15 mouse cellular contexts compared by ENCODE assay signal in genomic region chr5:124220551-124220950, GRCm38 (mm10). TPM values are rescaled to one million over a fixed set of nuclear protein-coding genes. Genes with fewer than 3 reads are reported as not detected.
DNase-seq lines count a peak whose midpoint lies in the region; ATAC-seq and TF ChIP-seq lines count a peak whose summit lies in the region.
"Had no signal": no experiment of that assay in that cellular context is flagged by ENCODE, and none has a peak within 500 bp of the region (broad histone marks: within the 10 kb centered on the region; RNA-seq: fewer than 3 reads in every experiment).

No protein-coding gene starts in this region.

- H3K27ac ChIP-seq in heart, embryonic 13.5 days (replicated peaks) = peak overlapping the region; percentile 82
- H3K27ac ChIP-seq in liver, adult 2 months (replicated peaks; ENCODE audit: insufficient read depth, low read depth, low read length) = peak overlapping the region; percentile 79
- H3K27ac ChIP-seq in liver, embryonic 12.5 days = no peak overlapping the region
- 0 out of 2 replicates have a peak overlapping the region, but pooled peaks have one; percentile 30 for H3K27ac ChIP-seq in embryonic facial prominence, embryonic 10.5 days (replicated peaks)
- H3K27ac ChIP-seq: embryonic facial prominence, embryonic 13.5 days; forebrain, embryonic 12.5 days; midbrain, embryonic 10.5 days had no signal

- H3ac ChIP-seq in myocyte (ENCODE audit: control insufficient read depth, insufficient read length) = no peak overlapping the region

- peaks cover 99% of the 10 kb centered on the region for H3K4me1 ChIP-seq in heart, embryonic 13.5 days
- peaks cover 44% of the 10 kb centered on the region for H3K4me1 ChIP-seq in liver, adult 2 months (ENCODE audit: control insufficient read depth, insufficient read depth, low read length)
- H3K4me1 ChIP-seq in liver, embryonic 12.5 days = peaks cover 55% of the 10 kb centered on the region
- peaks cover 32% of the 10 kb centered on the region for H3K4me1 ChIP-seq in embryonic facial prominence, embryonic 10.5 days

- peaks cover 6% of the 10 kb centered on the region for H3K36me3 ChIP-seq in heart, embryonic 13.5 days
- H3K36me3 ChIP-seq in liver, adult 2 months (ENCODE audit: control insufficient read depth, insufficient read depth, low read length) = no peaks in the 10 kb centered on the region
- H3K36me3 ChIP-seq in liver, embryonic 12.5 days = peaks cover 8% of the 10 kb centered on the region
- 0 out of 2 replicates have a peak, but pooled peaks cover 2% of the 10 kb centered on the region for H3K36me3 ChIP-seq in embryonic facial prominence, embryonic 10.5 days (replicated peaks)
- H3K36me3 ChIP-seq in myocyte (ENCODE audit: control insufficient read depth, insufficient read depth) = no peaks in the 10 kb centered on the region
- H3K36me3 ChIP-seq: forebrain, embryonic 12.5 days had no signal

- 73% methylated on average over 5 of the region's 5 CpGs for WGBS in heart, embryonic 13.5 days
- 93% methylated on average over 5 of the region's 5 CpGs for WGBS in liver, adult 2 months
- WGBS in liver, embryonic 12.5 days (ENCODE audit: insufficient replicate concordance) = 79% methylated on average over 5 of the region's 5 CpGs
- 88% methylated on average over 5 of the region's 5 CpGs for WGBS in embryonic facial prominence, embryonic 10.5 days

- H3K27me3 ChIP-seq in heart, embryonic 13.5 days (replicated peaks) = no peaks in the 10 kb centered on the region
- no peaks in the 10 kb centered on the region for H3K27me3 ChIP-seq in liver, adult 2 months (ENCODE audit: control insufficient read depth, insufficient read depth, low read length)
- no peaks in the 10 kb centered on the region for H3K27me3 ChIP-seq in liver, embryonic 12.5 days (replicated peaks)
- no peaks in the 10 kb centered on the region for H3K27me3 ChIP-seq in embryonic facial prominence, embryonic 10.5 days (replicated peaks; ENCODE audit: low read depth, poor library complexity, severe bottlenecking)
- H3K27me3 ChIP-seq in myocyte (ENCODE audit: control insufficient read depth, insufficient read depth, insufficient read length) = no peaks in the 10 kb centered on the region
- H3K27me3 ChIP-seq: embryonic facial prominence, embryonic 13.5 days; forebrain, embryonic 12.5 days had no signal

- intact Hi-C loops in heart, postnatal 25 days (cut with DNase I) = no loop called here

- H3K4me2 ChIP-seq in heart, embryonic 13.5 days = no peak overlapping the region
- H3K4me2 ChIP-seq in liver, embryonic 12.5 days = no peak overlapping the region
- peak overlapping the region; percentile 71 for H3K4me2 ChIP-seq in myocyte (ENCODE audit: low read depth)
- H3K4me2 ChIP-seq: embryonic facial prominence, embryonic 13.5 days; forebrain, embryonic 12.5 days had no signal

- peaks cover 24% of the 10 kb centered on the region; the same call in 1 of the 2 replicates for H3K79me2 ChIP-seq in liver, adult 2 months (ENCODE audit: control insufficient read depth, insufficient read depth, low read length)
- no peaks in the 10 kb centered on the region for H3K79me2 ChIP-seq in myocyte (ENCODE audit: control insufficient read depth, insufficient read depth)

- no peak overlapping the region for H3K4me3 ChIP-seq in heart, embryonic 13.5 days
- no peak overlapping the region for H3K4me3 ChIP-seq in liver, adult 2 months (ENCODE audit: insufficient read depth, low read depth, low read length)
- H3K4me3 ChIP-seq in liver, embryonic 12.5 days = no peak overlapping the region
- no peak overlapping the region for H3K4me3 ChIP-seq in embryonic facial prominence, embryonic 10.5 days
- no peak overlapping the region for H3K4me3 ChIP-seq in myocyte
- H3K4me3 ChIP-seq: embryonic facial prominence, embryonic 13.5 days; forebrain, embryonic 12.5 days; midbrain, embryonic 10.5 days had no signal

- TF ChIP-seq POLR2A in liver, adult 2 months (IDR thresholded peaks at IDR 0.05; ENCODE audit: extremely low read depth, insufficient read depth, low read length) = no peak
- TF ChIP-seq POLR2A in myocyte (IDR thresholded peaks at IDR 0.05; ENCODE audit: insufficient read length, low read depth) = no peak

- peak overlapping the region; percentile 17 for H3K9ac ChIP-seq in heart, embryonic 13.5 days
- peak overlapping the region; percentile 5 for H3K9ac ChIP-seq in liver, adult 2 months (ENCODE audit: low read depth, low read length)
- no peak overlapping the region for H3K9ac ChIP-seq in liver, embryonic 12.5 days
- H3K9ac ChIP-seq: embryonic facial prominence, embryonic 13.5 days; forebrain, embryonic 12.5 days had no signal

- DNase-seq in heart, postnatal 25 days (ENCODE audit: low spot score) = no peak
- DNase-seq in liver, adult 2 months (ENCODE audit: extremely low read depth, low read depth, low spot score) = no peak
- no peak for DNase-seq in embryonic facial prominence, embryonic 10.5 days (ENCODE audit: low spot score)
- DNase-seq: cerebellum, adult 11 months; cerebellum, postnatal 36 days; lung, postnatal 36 days; thymus, adult 2 months had no signal

- ATAC-seq in heart, embryonic 13.5 days (ENCODE audit: extremely low read depth, insufficient number of reproducible peaks, low FRiP score, low TSS enrichment) = no peak
- no peak for ATAC-seq in liver, embryonic 12.5 days
- ATAC-seq in granulocyte monocyte progenitor cell, adult 5-6 weeks (replicated peaks; ENCODE audit: poor library complexity, severe bottlenecking) = no peak

- no peak for TF ChIP-seq CTCF in liver, adult 2 months (IDR thresholded peaks at IDR 0.05; ENCODE audit: low read depth, low read length)

- no peaks in the 10 kb centered on the region for H3K9me3 ChIP-seq in heart, embryonic 13.5 days
- no peaks in the 10 kb centered on the region for H3K9me3 ChIP-seq in liver, embryonic 12.5 days (replicated peaks)
- H3K9me3 ChIP-seq in embryonic facial prominence, embryonic 10.5 days = no peaks in the 10 kb centered on the region
- H3K9me3 ChIP-seq: embryonic facial prominence, embryonic 13.5 days; forebrain, embryonic 12.5 days; G1E; midbrain, embryonic 10.5 days had no signal

TF ChIP-seq in myocyte, 11 proteins besides CTCF, POLR2A, EP300 and RAD21:
- no peak for TF ChIP-seq REST (IDR thresholded peaks at IDR 0.05; ENCODE audit: insufficient read depth, insufficient read length)
- TF ChIP-seq SRF (IDR thresholded peaks at IDR 0.05; ENCODE audit: control insufficient read depth, insufficient read length, low read depth) = no peak
- TF ChIP-seq E2F4 (IDR thresholded peaks at IDR 0.05; ENCODE audit: insufficient read depth) = no peak
- TF ChIP-seq TCF12 (IDR thresholded peaks at IDR 0.05; ENCODE audit: insufficient read depth, poor library complexity, severe bottlenecking) = no peak
- no peak for TF ChIP-seq POLR2AphosphoS2 (IDR thresholded peaks at IDR 0.05; ENCODE audit: insufficient read length, low read depth)
- no peak for TF ChIP-seq MYOD1 (IDR thresholded peaks at IDR 0.05; ENCODE audit: control insufficient read depth in 1 of 3, insufficient read length in 2 of 3, low read depth in 2 of 3)
- TF ChIP-seq TCF3 (IDR thresholded peaks at IDR 0.05; ENCODE audit: insufficient read length, low read depth) = no peak
- no peak for TF ChIP-seq MYOG (IDR thresholded peaks at IDR 0.05; ENCODE audit: control insufficient read depth in 1 of 3, insufficient read depth in 1 of 3, insufficient read length in 2 of 3, low read depth in 2 of 3)
- TF ChIP-seq USF1 (IDR thresholded peaks at IDR 0.05; ENCODE audit: low read depth) = no peak
- no peak for TF ChIP-seq CEBPB (IDR thresholded peaks at IDR 0.05; ENCODE audit: insufficient read depth, poor library complexity, severe bottlenecking)
- TF ChIP-seq MAX (IDR thresholded peaks at IDR 0.05; ENCODE audit: low read depth) = no peak

RNA-seq across cellular contexts. Expression of gene Pitpnm2, which starts 29.0 kb away (rescaled TPM):
- polyA plus RNA-seq in heart, embryonic 13.5 days (2015; fragmentation: Nextera tagmentation; extraction: Ambion mirVana) = 5.1 and 6.6 TPM in 2 replicates
- total RNA-seq in heart, postnatal 25 days (2021) = 10 to 100 TPM; 42.5 to 50.9 TPM
- total RNA-seq in liver, adult 2 months (2014; rRNA removed) = 10.6 and 13.9 TPM in 2 replicates
- 25.5 and 30.3 TPM in 2 replicates for polyA plus RNA-seq in liver, adult 2 months (2012; rRNA removed)
- polyA plus RNA-seq in liver, embryonic 12.5 days (2016; fragmentation: Nextera tagmentation; extraction: Ambion mirVana) = 2.5 and 3.7 TPM in 2 replicates
- 3.2 and 4.0 TPM in 2 replicates for polyA plus RNA-seq in embryonic facial prominence, embryonic 10.5 days (2016; fragmentation: Nextera tagmentation; extraction: Ambion mirVana)
- polyA plus RNA-seq in myocyte (2012; fragmentation: generic; extraction: Trizol) = 5.3 TPM
- 8.8 and 10.4 TPM in 2 replicates for total RNA-seq in granulocyte monocyte progenitor cell, adult 5-6 weeks (2014; fragmentation: Nextera tagmentation)
- 3.1 and 4.1 TPM in 2 replicates for total RNA-seq in granulocyte monocyte progenitor cell, adult 5-6 weeks (2017)
